Mouse (Mus musculus) kidney, postnatal 25 days (tissue): ENCODE results near the gene Tmem270.

Source experiments
- DNase-seq, 2 experiments: peaks; one replicate each; pipeline ENCODE4 v3.0.0; 2021; ENCODE audit warnings: mixed read lengths in 2 of 2

Gene Tmem270

GRCm38 (mm10) chr5:134926726-134927125, 20.2 kb upstream of the Tmem270 start:
- no peak for DNase-seq

DNA sequence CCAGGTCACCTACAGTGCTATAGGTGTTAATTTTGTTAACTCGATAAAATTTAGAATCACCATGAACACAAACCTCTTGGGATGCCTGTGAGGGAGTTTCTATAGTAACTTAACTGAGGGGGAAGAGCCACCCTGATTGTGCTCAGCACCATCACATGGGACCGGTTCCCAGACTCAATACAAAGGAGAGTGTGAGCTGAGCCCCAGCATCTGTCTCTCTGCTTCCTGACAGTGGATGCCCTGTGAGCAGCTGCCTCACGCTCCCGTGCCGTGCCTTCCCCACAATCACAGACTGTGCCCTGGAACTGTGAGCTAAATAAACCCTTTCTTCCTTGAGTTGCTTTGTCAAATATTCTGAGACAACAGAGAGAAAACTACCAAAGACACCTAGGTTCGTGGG, 16.6 kb upstream of the Tmem270 start:
- no peak for DNase-seq

DNA sequence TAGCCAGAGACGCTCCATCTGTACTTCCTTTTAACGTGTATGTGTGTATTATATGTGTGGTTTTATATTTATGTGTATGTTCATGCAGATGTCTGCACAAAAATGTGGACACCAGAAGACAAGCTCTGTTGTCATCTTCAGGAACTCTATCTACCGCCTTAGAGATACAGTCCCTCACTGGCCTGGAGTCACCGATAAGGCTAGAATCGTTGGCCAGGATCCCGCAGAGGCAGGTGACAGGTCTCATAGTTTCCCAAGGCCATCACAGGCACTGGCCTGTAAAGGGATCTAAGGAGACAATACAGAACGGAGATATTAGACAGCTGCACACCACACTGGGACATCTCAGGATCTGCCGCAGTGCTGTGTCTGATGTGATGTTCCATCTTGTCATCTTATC, 14.6 kb upstream of the Tmem270 start:
- no peak for DNase-seq

GRCm38 (mm10) chr5:134920106-134920687, 13.7 kb upstream of the Tmem270 start:
- DNase-seq, result no peak

GRCm38 (mm10) chr5:134919097-134919496, 12.6 kb upstream of the Tmem270 start:
- no peak for DNase-seq

GRCm38 (mm10) chr5:134918071-134918832, 11.7 kb upstream of the Tmem270 start:
- DNase-seq, result peak; percentile 78

- DNase-seq, result no peak
These were observed 8.8 kb upstream of the Tmem270 start, which contains the start of gene Cldn13 for GRCm38 (mm10) chr5:134915311-134915710. Cldn13 (minus strand) TSS chr5:134915526.

GRCm38 (mm10) chr5:134914510-134914909, 8.0 kb upstream of the Tmem270 start:
- no peak for DNase-seq

- DNase-seq, result no peak
These were observed 7.2 kb upstream of the Tmem270 start for GRCm38 (mm10) chr5:134913753-134914152.

DNA sequence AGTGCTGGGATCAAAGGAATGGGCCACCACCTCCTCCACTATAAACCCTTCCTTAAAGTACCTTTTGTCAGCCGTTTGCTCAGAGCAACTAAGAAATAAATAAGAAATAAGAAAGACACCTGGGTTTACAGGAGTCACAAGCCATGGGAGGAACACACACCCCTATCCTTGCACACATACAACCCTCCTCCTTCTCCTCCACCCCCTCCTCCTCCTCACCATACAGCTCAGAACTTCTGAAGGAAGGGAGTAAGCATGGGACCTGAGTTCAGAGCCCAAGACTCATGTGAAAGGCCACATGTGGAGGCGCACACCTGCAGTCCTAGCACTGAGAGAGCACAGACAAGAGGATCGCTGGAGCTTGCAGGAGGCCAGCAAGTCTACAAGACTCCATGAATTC, 6.8 kb upstream of the Tmem270 start:
- DNase-seq, result no peak

GRCm38 (mm10) chr5:134911901-134912300, 5.4 kb upstream of the Tmem270 start:
- DNase-seq, result no peak

GRCm38 (mm10) chr5:134907135-134907534, 602 bp upstream of the Tmem270 start:
- DNase-seq, result peak; percentile 93 to 94

GRCm38 (mm10) chr5:134901644-134902027, 4.9 kb downstream of the Tmem270 start:
- DNase-seq, result no peak

- peak; percentile 56 to 57 for DNase-seq
These were observed 5.4 kb downstream of the Tmem270 start for GRCm38 (mm10) chr5:134901012-134901643.

- no peak for DNase-seq
These were observed 8.9 kb downstream of the Tmem270 start for GRCm38 (mm10) chr5:134897596-134897995.

- DNase-seq, result no peak
These were observed 9.6 kb downstream of the Tmem270 start for GRCm38 (mm10) chr5:134896965-134897364.

GRCm38 (mm10) chr5:134895291-134895690, 11.2 kb downstream of the Tmem270 start:
- DNase-seq, result peak in 1 of 2 experiments; percentile 24

- no peak for DNase-seq
These were observed 13.8 kb downstream of the Tmem270 start for GRCm38 (mm10) chr5:134892717-134893116.

DNA sequence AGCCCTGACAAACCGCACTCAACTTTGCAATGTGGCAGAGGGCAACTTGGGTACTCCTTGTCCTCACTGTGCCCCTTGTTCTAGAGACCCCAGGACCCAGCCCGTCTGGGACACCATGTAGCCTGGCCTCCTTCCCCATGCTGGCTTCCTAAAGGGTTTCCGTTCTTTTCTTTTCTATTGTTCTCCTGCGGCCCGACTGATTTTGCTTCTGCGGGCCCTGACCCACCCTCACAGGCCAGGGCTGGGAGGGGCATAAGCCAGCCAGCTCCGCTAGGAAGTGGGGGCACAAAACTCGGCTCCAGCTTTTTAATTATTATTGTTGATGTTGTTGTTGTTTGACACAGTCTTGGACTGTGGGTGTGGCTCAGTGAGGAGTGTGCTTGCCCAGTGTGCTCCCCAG, 15.0 kb downstream of the Tmem270 start:
- peak; percentile 21 to 71 for DNase-seq

- DNase-seq, result peak in 1 of 2 experiments; percentile 27
These were observed 15.9 kb downstream of the Tmem270 start for GRCm38 (mm10) chr5:134890601-134891054.

GRCm38 (mm10) chr5:134888505-134888904, 18.0 kb downstream of the Tmem270 start:
- DNase-seq, result no peak

- DNase-seq, result peak; percentile 72 to 91
These were observed 18.8 kb downstream of the Tmem270 start for GRCm38 (mm10) chr5:134887447-134888335.

- DNase-seq, result peak in 1 of 2 experiments; percentile 56
These were observed 23.5 kb downstream of the Tmem270 start for GRCm38 (mm10) chr5:134883077-134883476.
